Mouse (Mus musculus) limb, embryonic 10.5 days (tissue): Measurements from ENCODE around the gene Lyz1. TPM values are rescaled to one million over a fixed set of nuclear protein-coding genes. Genes with fewer than 3 reads are reported as not detected.

Experiments used
- DNase-seq: peaks from one replicate; pipeline ENCODE4 v3.0.0-alpha.2; 2017; ENCODE audit warnings: low spot score
- H3K27ac ChIP-seq: fragments of 300-500 bp; sonication (generic); 2 replicates; pipeline ENCODE4 v1.5.1; 2016; ENCODE audit warnings: mild to moderate bottlenecking
- H3K27me3 ChIP-seq: fragments of 300-500 bp; sonication (generic); 2 replicates; pipeline ENCODE4 v1.6.1; 2016; ENCODE audit warnings: low read depth, mild to moderate bottlenecking; ENCODE audit not compliant: poor library complexity, severe bottlenecking
- H3K36me3 ChIP-seq: fragments of 300-500 bp; sonication (generic); 2 replicates; pipeline ENCODE4 v1.6.1; 2016; ENCODE audit warnings: mild to moderate bottlenecking, moderate library complexity
- H3K4me1 ChIP-seq: fragments of 300-500 bp; sonication (generic); 2 replicates; pipeline ENCODE4 v1.6.1; 2016
- H3K4me3 ChIP-seq: fragments of 300-500 bp; sonication (generic); 2 replicates; pipeline ENCODE4 v1.5.1; 2016; ENCODE audit warnings: mild to moderate bottlenecking, moderate library complexity
- H3K9me3 ChIP-seq: fragments of 300-500 bp; sonication (generic); replicated peaks from 2 replicates; pipeline ENCODE4 v1.6.1; 2016; ENCODE audit warnings: mild to moderate bottlenecking
- WGBS: fragments of 180-500 bp; shearing (Covaris S2); methylation state at CpG from one replicate; pipeline ENCODE4 v1.1.7; 2016; 5-methylcytosine and 5-hydroxymethylcytosine counted together
- polyA plus RNA-seq: library from polyadenylated mRNA; unstranded; fragments of >200 nt; fragmentation: Nextera tagmentation; extraction: Ambion mirVana; gene quantifications from 2 replicates; pipeline ENCODE4 v1.2.1, GENCODE M21; 2016

Gene Lyz1
- polyA plus RNA-seq, 1 experiment from 2014 or later: not detected

DNA sequence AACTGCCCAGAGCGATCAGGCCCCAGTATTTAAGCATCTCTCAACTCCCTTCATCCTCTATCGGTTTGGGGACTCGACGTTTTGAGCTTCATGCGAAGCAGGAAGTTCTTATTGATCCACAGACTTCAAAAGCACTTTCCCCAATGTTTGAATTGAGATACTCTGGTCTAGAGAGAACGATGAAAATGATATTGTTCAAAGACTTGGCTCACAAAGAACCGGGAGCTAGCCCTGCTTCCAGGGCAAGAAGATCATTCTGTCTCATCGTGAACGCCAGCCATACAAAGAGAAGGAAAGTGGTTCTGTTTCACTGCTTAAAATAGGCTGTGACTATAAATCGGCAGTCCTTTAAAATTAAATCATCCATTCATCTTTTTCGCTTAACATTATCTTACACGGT is 54.1 kb downstream of the Lyz1 start, which contains the start of gene 9530003J23Rik:
TSS of gene 9530003J23Rik (minus strand) at position 101 of the 400 bp plus-strand sequence.
- Histone ChIP-seq H3K9me3 (no peaks in the 10 kb centered on the region), H3K4me3 (no peak within 1 kb of the TSS), H3K36me3 (no peaks in the 10 kb centered on the region), H3K27ac (no peak within 1 kb of the TSS), H3K27me3 (no peaks in the 10 kb centered on the region), H3K4me1 (peaks cover 5% of the 10 kb centered on the region; the same call in 1 of the 2 replicates)
- WGBS: 91% methylated on average over 12 of the region's 12 CpGs
- DNase-seq: no peak

Other genes with a start within 250 kb of the Lyz1 start
- gene Lrrc10, start 247.5 kb downstream of the Lyz1 start, polyA plus RNA-seq: 0.10 TPM in 1 of 2 replicates, not detected in the other
- 350 and 402 TPM in 2 replicates for gene Cct2, start 229.1 kb downstream of the Lyz1 start, polyA plus RNA-seq
- gene Frs2, start 144.3 kb downstream of the Lyz1 start, polyA plus RNA-seq: 18.0 and 20.0 TPM in 2 replicates
- gene Yeats4, start 68.4 kb downstream of the Lyz1 start, polyA plus RNA-seq: 107 and 111 TPM in 2 replicates
- gene 9530003J23Rik, start 54.2 kb downstream of the Lyz1 start, polyA plus RNA-seq: not detected in 2 replicates
- gene Lyz2, start 10.5 kb downstream of the Lyz1 start, polyA plus RNA-seq: 6.8 and 8.7 TPM in 2 replicates
- 230 and 235 TPM in 2 replicates for gene Cpsf6, start 87.1 kb upstream of the Lyz1 start, polyA plus RNA-seq